Mouse (Mus musculus): Measurements from ENCODE around the gene Rcbtb2.
"Not testable (repeated sequence)": the region's sequence is repeated elsewhere in the genome, so short reads cannot be mapped to it uniquely, and the experiment has no call there.

The Rcbtb2 gene

DNA sequence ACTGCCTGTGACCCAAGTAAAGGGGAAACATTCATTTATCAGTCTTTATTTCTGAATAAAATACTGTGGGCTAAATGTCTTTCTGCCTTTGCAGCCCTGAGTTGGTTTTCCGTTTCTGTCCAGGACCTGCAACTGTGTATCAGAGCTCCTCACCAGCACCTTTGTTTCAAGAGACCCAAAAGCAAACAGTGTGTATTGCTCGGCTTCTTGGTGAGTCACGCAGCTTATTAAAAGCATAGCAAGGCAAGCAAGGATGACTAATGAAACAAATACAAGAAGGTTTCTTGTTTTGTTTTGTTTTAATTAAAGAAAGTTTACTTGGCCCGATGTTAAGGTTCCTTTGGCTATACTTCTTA lies at the start of gene Rcbtb2:
TSS of gene Rcbtb2 (plus strand) at position 115 of the 356 bp plus-strand sequence.
- DNase-seq (ENCODE audit: low spot score in 2 of 2), result no peak

DNA sequence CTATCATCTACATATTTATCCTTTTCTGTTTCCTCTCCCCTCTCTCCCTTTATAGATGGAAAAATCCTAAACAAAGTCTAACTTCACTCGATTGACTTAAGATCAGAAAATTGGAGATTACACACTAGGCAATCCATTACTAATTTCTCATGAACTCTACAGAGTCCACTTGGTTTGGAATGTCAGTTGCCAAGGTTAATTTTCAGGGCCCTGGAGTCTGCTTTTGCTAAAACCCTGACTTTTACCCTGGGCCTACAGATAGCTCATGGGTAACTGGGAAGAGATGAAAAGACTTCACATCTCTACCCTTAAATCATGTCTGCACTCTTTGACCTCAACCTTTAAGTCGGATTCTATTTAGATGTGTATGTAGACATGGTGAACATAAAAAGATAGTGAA lies 39.3 kb upstream of the Rcbtb2 start:
- DNase-seq (ENCODE audit: low spot score in 2 of 2), result no peak

DNA sequence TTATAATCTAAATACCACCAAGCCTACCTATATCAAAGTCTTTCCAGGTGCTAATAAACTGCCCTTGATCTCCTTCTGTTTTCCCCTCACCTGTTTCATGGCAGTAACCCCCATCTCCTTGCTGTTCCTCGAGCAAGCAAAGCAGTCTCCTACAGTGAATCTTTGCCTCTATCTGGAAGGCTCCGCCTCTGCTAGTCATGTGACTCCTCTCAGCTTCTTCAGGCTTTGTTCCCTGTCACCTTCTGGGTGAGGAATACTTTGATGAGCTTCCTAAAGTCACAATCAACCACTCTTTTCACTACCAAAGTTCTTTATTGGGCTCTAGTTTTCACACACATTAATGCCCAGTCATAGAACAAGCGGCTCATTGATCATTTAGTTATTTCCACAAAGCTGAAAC lies 36.4 kb upstream of the Rcbtb2 start:
- no peak for DNase-seq (ENCODE audit: low spot score in 2 of 2)

DNA sequence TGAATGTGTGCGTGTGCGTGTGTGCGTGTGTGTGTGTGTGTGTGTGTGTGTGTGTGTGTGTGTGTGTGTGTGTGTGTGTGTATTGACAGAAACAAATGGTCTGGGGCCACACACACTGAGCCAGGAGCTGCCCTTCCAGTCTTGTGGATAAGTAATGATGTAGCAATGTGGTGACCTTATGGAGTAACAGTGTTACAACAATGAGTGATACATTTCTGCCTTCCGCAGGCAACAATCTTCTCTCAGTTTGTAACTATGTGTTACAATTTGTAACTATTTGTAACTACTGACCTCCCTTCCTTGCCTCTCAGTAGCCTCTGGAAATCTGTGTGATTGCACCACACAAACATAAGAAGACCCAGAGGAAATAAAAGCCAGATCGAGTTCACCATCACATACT lies 35.6 kb upstream of the Rcbtb2 start:
- DNase-seq (ENCODE audit: low spot score in 2 of 2), result no peak

DNA sequence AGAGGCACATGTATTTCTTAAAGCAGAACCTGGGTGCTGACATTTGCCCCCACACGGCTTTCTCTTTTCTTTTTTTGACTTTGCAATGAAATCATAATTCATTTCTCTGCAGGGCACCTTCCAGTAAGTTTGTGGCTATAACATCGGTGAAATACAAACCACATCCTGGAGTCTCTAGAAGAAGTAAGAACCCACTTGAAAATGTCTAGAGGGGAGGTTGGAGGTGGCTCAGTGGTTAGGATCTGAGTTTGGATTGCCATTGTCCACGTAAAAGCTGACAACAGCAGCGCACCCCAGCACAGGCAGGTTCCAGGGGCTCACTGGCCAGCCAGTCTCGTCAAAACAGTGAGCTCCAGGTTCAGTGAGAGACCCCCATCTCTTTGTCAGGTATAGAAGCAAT lies 35.1 kb upstream of the Rcbtb2 start:
- DNase-seq (ENCODE audit: low spot score in 2 of 2), result peak; percentile 10 to 25

DNA sequence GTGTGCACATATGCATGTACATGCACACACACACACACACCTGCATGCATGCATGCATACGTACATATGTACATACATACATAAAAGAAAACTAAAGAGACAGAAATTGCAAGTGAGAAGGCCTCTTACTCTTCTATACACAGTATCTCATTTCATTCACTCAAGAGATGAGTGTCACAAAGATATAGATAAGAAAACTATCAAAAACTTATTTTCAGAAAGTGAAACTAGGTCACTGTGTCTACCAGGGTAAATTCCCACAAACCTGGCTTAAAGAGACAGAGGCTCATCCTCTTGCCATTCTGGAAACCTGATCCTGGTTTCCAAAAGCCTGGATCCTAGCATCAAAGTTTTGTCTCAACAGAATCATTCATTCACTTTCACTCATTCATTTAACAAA lies 34.6 kb upstream of the Rcbtb2 start:
- no peak for DNase-seq (ENCODE audit: low spot score in 2 of 2)

DNA sequence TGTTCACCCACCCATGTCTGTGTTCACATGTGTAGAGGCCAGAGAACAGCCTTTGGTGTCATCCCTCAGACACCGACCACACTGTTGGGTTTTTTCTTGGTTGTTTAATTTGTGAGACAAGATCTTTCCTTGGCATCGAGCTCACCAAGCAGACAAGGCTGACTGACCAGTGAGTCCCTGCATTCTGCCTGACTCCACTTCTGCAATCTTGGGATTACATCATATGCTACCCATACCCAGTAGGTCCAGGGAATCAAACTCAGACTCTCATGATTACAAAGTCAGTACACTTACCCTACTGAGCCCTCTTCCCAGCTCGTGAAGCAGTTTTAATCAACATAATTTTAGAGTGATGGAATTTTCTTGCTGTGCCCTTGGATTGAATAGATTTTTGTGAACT lies 30.0 kb upstream of the Rcbtb2 start:
- DNase-seq (ENCODE audit: low spot score in 2 of 2), result no peak

DNA sequence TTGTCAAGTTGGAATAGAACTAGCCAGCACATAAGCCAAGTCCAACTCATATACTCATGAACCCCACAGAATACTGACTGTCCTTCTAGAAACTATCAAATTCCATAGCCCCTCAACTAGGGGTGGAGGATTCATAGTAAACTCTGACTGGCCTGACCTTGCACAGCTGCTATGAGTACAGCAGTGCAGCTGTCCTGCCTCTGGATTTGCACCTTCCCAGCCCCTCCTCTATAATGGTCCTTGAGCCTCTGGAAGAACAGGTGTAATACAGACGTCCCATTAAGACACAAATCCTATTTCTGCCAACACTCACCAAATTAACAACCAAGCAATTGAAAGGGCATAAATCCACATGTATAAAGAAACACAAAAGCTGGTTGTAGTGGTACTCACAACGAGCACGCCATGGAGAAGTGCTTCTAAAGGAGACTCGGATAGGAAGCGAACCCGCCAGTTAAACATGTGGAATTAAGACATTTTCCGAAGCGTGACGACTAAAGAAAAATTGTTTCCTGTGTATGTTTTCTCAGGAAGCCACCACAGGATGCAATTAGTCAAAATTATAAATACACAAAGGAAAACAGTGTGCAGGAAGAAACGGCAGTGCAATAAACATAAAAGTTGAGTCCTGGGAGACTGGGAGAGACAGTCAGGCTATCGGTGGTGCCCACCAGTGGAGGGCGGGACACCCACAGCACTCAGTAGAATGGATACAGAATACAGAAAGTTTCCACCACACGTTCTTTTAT lies 27.9 kb upstream of the Rcbtb2 start:
- DNase-seq (ENCODE audit: low spot score in 2 of 2), result no peak

DNA sequence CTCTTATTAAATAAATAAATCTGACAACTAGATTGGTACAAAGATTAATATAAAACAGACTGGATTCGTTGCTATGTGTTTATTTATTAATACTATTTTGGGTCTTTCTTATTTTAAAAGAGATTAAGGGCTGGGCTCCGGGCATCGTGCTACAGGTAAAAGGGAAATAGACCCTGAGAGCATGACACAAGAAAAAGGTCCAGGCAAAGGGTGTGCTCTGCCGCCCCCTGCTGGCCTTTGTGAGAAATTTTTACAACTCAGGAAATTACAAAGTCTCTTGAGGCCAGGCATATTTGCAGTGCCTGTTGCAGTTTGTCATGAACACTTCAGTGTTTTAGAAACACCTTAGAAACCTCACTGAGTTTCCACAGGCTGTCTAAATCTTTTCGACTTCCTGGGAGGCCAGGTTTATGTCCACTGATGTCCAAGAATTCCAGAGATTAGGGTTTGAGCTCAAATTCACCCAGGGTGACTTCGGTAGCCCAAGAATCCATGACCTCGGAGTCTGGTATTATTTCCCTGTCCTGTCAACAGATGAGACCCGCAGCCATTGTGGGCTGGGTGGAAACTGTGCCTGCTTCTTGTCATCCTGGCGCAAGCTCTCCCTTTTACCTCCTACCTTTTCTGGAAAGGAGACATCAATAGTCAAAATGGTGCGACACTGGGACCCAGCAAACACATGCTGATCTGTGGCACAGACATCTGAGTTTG lies 24.0 kb upstream of the Rcbtb2 start:
- peak in 1 of 2 experiments; percentile 57 for DNase-seq (ENCODE audit: low spot score in 2 of 2)

DNA sequence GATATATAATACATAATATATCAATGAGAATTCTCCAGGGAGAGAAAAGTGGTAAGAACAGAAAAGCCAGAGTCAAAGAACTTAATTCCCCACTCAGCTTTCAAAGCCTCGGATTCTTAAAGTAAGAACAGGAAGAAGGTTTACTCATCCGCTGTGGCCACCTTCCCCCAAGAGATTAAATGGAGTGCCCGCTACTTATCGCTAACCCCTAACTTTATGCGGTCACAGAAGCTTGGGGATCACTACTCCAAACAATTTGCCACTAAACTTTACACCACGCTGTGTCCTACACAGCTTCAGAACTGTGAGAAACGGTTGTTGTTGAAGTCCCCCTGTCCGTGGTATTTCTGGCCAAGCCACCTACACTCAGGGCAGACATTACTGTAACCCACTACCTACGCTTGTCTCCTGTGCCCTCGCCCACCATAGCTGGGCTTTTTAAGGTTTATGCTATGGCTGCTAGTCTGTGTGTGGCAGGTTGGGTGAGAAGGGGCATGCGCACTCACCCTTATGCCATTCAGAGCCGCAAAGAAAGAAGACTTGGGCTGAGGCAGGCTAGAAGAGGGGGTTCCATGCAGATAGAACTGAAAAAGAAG lies 20.5 kb upstream of the Rcbtb2 start:
- DNase-seq (ENCODE audit: low spot score in 2 of 2), result no peak

DNA sequence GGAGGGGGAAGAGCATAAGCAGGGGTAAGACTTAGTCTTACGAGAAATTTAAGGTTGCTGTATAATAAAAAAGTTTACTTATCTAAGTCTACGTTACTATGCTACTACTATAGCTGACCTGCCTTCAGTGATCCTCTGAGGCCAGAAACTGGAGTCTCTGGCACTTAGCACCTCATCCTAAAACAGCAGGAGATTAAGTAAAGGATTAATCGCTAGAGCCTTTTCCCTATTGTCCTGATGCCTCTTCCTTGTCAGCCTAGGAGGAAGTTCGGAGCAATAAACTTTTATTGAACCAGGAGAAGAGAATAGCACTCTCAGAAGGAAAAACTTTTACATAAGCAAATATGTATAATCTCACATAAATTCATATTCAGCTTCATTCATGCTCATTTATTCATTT lies 19.9 kb upstream of the Rcbtb2 start:
- not testable (repeated sequence) for DNase-seq (ENCODE audit: low spot score in 2 of 2)

DNA sequence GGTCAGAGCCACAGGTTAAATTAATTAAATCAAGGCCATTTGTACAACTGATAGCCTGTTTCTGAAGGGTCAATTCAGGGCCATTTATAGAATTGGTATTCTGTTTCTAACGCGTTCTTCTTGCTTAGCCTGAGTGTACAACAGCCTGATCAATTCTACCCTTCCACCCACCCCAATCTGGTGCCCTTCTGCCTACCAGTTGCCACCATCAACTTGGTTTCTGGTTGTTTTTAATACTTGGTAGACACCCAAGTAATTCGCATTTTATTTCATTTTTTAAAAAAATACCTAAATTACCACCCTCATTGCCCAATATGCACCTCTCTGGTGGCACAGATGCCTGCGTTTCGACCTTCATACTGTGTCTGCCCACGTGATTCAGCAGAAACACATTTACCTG lies 17.9 kb upstream of the Rcbtb2 start:
- DNase-seq (ENCODE audit: low spot score in 2 of 2), result no peak

DNA sequence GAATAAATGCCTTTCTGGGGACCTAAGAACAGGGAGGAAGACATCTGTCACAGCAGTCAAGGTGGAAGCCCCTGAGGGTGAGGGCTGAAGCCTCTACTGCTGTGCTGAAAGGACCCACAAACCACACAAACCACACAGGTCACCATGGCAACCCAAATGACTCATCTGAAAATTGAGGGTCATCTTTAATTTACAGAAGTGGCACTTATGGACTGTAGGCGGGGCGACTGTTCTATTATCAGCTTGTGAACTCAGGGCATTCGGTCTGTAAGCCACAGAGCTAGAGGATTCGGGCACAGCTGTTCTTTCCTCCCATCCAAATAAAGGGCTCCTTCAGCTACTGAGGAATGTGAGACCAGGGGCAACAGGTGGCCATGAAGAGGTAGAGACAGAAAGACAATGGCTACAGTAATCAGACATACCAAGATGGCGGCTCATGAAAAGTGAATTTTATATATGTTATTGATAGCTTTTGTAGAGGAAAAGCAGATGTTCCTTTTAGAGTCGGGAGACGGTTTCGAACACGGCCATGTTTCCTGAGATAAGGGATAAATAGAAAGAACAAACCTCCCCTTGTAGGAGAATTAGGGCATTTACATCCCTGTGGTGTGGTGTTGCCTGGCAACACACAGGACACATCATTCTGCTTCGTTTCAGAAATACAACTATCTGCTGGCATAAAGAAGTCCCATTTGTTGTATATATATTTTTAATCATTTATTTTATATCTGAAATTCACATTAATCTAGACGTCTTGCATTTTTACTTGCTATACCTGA lies 17.2 kb upstream of the Rcbtb2 start:
- peak; percentile 87 to 94 for DNase-seq (ENCODE audit: low spot score in 2 of 2)

DNA sequence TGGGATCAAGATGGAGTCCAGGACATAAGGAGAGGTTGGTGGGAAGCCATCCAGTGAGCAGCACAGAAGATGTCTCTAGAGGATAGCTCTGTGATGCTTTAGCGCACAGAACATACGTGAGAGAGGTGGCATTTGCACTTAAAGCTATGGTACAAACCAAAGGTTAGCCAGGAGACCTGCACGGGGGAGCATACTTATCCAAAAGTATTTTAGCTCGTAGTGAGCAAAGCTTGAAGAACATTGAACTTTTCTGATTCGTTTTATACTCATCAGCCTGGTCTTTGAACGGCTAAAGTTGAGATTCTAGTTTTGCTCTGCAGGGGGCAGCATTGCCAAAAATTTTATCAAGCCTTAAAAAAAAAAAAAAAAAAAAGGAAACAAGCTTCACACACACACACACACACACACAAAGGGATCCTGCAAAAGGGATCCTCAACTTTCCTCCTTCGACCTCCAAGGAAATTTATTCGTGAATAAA lies 16.6 kb upstream of the Rcbtb2 start:
- peak; percentile 52 to 53 for DNase-seq (ENCODE audit: low spot score in 2 of 2)

DNA sequence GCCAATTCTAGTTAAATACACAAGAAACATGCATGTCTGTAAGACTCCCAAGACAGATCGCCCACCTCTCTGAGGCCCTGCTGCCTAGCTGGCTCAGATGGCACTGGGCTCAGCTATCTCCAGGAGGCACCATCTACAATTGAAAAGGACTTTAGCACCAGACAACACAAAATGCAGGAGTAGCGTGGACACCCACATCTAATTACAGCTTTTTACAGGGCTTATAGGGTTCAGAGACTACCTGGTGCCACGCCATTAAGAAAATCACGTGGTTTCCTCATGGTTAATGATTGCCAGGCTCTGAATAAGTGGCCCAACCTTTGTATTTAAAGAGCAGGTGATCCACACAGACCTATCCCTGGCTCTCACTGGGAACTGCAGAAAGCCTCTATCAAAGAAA lies 15.9 kb upstream of the Rcbtb2 start:
- DNase-seq (ENCODE audit: low spot score in 2 of 2), result no peak

DNA sequence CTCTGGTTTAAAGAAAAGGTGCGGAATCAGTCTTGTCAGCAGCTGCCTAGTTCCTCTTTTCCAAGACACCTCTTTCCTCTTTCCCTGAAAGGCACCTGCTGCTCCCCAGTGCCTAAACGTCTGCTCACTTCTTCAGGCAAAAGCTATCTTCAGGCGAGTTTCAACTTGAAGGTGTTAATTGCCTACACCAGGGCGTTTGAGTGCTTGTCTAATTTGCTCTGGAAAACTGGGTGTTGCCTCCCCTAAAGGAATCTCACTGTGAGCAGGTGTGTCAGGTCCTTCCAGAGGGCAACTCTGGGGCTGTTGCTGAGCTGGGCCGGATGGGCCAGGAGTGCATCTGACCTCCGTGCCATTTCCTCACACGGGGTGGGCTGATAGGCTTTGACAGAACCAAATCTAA lies 15.5 kb upstream of the Rcbtb2 start:
- no peak for DNase-seq (ENCODE audit: low spot score in 2 of 2)

DNA sequence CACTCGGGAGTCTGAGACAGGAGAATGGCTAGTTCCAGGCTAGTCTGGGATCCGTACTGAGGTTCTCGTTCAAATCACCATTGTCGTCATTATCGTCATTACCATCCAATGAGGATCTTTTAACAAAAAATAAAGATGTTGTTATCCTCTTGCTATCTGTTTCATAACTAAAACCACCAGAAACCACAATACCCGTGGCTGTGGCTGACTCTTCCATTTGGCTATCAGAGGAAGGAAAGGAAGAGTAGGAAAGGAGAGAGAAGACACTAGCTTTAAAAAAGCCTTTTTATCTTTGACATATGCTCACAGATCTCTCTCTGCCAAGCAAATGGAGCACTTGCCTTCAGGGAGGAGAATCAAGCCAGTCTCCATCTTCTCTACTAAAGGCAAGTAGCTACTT lies 14.9 kb upstream of the Rcbtb2 start:
- no peak for DNase-seq (ENCODE audit: low spot score in 2 of 2)

DNA sequence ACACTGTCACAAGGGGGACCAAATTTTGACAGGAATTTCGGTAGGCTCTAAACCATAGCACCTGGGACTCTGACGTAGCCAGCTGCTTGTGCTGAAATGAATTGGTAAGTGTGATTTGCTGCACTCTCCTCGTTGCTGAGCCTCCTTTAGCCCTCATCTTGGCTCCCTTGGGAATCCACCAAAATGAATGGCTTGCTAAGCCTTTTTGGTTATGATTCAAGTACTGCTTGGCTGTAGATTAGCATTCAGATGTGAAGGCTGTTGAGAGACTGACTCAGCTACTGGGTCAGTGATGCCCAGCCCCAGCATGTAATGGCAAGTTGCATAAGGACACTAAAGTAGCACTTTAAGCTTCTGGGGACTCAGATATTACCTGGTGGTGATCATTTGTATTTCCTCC lies 12.2 kb upstream of the Rcbtb2 start:
- DNase-seq (ENCODE audit: low spot score in 2 of 2), result no peak

DNA sequence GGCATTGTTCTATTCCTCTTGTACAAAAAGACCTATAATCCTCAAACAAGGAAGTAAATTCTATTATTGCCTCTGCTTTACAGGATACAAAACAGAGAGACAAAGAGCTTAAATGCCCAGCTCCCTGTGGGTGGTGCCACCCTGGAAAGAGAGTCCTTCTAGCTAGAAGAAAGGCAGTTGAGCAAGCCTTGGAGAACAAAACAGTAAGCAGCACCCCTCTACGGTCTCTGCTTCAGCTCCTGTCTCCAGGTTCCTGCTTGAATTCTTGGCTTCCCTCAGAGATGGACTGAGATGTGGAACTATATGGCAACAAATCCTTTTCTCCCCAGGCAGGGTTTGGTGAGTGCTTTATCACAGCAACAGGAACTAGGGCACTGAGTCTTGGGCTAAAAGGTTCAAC lies 11.7 kb upstream of the Rcbtb2 start:
- DNase-seq (ENCODE audit: low spot score in 2 of 2), result no peak

DNA sequence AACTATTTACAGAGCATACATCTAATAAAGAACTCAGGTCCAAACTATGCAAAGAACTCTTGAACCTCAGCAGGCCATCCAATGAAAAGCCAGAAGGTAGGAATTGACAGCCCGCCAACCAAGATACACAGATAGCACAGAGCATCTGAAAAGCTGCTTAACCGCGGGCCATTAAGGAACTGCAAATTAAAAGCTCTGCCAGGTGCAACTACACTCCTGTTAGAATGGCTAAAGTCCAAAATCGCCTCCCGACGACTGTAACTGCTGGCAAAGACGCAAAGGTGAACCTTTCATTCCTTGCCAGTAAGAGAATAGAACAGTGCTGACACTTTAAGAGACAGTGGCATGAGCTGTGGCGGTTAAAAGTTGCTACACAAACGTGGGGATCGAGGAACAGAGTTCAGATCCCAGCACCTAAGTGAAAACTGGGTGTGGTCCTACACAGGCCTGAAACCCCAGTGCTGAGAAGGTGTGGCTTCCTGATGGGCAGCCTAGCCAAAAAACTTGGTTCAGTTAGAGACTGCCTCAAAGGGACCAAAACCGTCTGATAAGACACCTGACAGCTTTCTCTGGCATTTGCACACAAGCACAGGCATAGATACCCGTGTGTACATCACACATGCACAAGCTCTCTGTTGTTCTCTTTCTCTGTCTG lies 10.5 kb upstream of the Rcbtb2 start:
- no peak for DNase-seq (ENCODE audit: low spot score in 2 of 2)

DNA sequence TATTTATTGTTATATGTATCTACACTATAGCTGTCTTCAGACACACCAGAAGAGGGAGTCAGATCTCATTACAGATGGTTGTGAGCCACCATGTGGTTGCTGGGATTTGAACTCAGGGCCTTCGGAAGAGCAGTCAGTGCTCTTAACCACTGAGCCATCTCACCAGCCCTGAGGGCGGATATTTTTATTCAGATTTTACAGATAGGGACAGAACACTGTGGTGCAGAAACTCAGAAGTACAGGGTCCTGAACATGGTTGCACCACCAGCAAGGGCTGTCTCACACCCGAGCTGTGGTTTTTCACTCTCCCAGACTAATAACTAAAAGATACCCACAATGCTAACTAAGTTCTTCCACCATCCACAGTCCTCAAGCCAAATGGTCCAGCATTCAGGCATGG lies 7.9 kb upstream of the Rcbtb2 start:
- DNase-seq (ENCODE audit: low spot score in 2 of 2), result peak; percentile 16 to 50

DNA sequence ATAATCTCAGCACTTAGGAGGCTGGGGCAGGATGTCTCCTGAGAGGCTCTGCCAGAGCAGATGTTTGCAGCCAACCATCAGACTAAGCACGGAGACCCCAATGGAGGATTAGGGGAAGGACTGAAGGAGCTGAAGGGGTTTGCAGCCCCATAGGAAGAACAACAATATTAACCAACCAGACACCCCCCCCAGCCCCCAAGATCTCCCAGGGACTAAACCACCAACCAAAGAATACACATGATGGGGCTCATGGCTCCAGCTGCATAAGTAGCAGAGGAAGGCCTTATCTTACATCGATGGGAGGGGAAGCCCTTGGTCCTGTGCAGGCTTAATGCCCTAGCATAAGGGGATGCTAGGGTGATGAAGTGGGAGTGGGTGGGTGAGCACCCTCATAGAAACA lies 6.5 kb upstream of the Rcbtb2 start:
- no peak for DNase-seq (ENCODE audit: low spot score in 2 of 2)

All from natural killer cell, adult 2 months (primary cell).